Mouse (Mus musculus): ENCODE results near the gene Prss22.

The Prss22 gene

GRCm38 (mm10) chr17:23997901-23998300, at the start of gene Prss22:
Prss22 (minus strand) TSS chr17:23998100.
- peak; percentile 45 to 57 for DNase-seq

DNA sequence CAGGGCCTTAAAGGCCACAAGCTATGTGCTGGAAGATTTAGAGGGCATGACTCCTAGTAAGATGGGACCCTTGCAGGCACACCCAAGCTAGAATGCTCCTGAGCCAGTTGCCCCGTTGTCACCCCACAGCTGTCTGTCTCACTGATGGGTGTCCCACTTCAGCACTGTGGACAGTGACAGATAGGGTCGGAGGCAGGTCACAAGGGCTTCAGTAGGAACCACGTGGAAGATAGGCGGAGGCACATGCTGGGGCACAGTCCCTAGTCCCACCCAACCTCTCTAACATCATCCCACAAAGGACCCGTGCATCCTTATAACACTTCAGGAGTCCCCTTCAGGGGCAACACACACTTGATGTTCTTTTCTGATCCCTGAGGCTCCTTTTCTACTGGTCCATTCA, 48.1 kb upstream of the Prss22 start:
- DNase-seq, result no peak

GRCm38 (mm10) chr17:24045608-24046007, 47.7 kb upstream of the Prss22 start:
- no peak for DNase-seq

DNA sequence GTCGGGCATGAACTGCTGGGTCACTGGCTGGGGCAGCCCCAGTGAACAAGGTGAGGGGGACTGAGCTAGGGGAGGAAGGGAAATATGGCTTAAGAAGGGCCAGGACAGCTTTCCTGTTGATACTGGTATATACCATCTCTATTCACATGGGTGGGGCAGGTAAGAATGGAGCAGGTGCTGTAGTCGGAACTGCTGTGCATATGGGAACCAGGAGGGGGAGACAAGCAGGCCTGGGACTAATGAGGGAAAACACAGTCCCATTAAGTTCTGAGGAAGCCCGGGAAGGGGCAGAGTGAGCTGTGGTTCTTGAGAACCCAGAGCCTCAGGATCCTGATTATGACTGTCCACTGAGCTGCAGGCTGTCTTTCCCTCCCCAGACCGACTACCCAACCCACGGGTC, 46.6 kb upstream of the Prss22 start:
- DNase-seq, result no peak

- DNase-seq, result no peak
These were observed 39.9 kb upstream of the Prss22 start, which contains the start of gene Prss27 for GRCm38 (mm10) chr17:24037844-24038243. Prss27 (plus strand) TSS chr17:24038144.

DNA sequence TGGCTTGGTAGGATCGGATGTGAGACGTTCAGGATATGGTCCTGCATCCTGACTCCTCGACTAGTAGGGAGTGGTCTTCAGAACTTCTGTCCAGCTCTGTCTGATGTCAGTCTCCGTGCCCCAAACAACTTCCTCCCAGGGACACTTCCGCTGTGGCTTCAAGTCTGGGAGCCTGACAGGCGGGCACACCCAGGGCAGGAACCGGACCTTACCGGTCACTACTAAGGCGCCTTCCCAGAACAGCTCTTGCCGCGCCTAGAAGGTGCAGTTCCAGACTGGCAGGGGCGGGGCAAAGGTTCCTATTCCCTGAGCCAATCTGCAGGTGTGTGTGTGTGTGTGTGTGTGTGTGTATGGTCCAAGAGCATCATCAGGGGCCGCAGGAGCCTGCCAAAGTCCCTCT, 39.5 kb upstream of the Prss22 start:
- peak in 1 of 2 experiments; percentile 18 for DNase-seq

- no peak for DNase-seq
These were observed 39.1 kb upstream of the Prss22 start for GRCm38 (mm10) chr17:24036954-24037353.

- no peak for DNase-seq
These were observed 37.2 kb upstream of the Prss22 start for GRCm38 (mm10) chr17:24035087-24035486.

DNA sequence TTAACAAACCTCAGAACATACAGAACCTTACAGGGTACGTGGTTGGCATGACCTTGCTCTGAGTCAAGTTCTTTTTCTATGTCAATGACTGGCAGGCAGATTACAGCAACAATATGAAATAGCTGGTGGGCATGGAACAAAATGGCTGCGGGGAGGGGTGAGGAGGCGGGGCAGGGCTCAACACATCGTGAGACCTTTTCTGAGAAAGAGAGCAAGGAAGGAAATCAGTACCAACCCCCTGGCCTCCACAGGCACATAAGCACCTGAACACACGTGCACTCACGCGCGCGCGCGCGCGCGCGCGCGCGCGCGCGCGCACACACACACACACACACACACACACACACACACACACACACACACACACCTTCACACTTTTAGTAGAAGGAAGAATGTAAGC, 32.7 kb upstream of the Prss22 start:
- no peak for DNase-seq

GRCm38 (mm10) chr17:24029477-24029876, 31.6 kb upstream of the Prss22 start:
- DNase-seq, result no peak

GRCm38 (mm10) chr17:24021375-24022199, 23.7 kb upstream of the Prss22 start:
- DNase-seq, result peak in 1 of 2 experiments; percentile 10

GRCm38 (mm10) chr17:24020696-24021095, 22.8 kb upstream of the Prss22 start:
- DNase-seq, result peak; percentile 15 to 45

GRCm38 (mm10) chr17:24015727-24016126, 17.8 kb upstream of the Prss22 start:
- peak in 1 of 2 experiments; percentile 26 for DNase-seq

- DNase-seq, result no peak
These were observed 16.6 kb upstream of the Prss22 start for GRCm38 (mm10) chr17:24014433-24014965.

DNA sequence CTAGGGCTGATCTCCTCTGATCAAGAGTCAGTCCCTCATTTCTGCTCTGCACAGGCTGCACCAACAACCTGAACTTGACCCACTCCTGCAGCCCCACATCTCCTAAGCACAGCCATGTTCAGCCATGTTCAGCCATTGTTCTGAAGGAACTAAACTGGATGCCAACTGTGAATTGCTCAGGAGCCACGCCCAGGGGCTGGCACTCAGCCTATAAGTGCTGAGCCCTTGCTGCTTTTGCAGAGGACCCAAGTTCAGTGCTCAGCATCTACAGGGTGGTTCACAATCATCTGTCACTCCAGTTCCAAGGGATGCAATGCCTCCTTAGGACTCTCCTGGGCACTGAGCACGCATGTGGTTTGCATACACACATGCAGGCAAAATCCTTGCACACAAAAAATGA, 15.0 kb upstream of the Prss22 start:
- DNase-seq, result no peak

- no peak for DNase-seq
These were observed 11.7 kb upstream of the Prss22 start for GRCm38 (mm10) chr17:24009617-24010016.

DNA sequence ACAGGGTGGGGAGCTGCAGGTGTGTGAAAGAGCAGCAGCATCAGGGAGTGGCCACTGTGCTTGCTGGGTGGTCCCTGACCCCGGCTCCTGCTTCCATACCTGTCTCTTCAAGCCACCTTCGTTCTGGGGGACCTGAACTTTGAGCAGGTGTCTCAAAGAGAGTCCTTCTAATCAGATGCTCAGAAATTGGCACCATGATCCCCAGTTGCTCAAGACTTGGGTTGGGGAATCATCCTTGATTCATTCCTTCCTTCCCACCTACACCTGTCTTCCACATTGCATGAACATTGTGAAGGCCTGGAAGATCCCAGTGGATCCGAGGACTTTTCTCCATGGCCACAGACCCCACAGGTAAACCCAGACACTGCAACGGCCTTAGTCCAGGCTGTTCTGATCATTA, 10.2 kb upstream of the Prss22 start:
- DNase-seq, result no peak

DNA sequence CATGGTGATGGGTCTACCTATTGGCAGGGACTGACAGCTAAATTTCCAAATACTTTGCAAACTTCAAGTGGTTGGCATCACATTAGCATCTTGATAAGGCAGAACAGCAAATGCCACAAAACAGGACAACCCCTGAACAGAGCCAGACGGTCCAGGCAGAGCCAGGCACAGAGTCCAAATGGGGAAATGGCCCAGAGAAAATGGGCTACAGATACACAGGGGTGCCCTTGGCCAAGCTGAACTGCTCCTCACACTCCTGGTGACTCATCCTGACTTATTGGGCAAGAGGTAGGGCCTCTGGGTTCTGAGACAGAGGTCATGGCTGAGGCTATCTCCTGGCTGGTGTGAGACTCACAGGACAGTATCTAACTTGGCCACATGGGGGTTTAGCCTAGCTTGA, 9.5 kb upstream of the Prss22 start:
- DNase-seq, result peak; percentile 56 to 57

- DNase-seq, result no peak
These were observed 9.0 kb upstream of the Prss22 start for GRCm38 (mm10) chr17:24006930-24007329.

DNA sequence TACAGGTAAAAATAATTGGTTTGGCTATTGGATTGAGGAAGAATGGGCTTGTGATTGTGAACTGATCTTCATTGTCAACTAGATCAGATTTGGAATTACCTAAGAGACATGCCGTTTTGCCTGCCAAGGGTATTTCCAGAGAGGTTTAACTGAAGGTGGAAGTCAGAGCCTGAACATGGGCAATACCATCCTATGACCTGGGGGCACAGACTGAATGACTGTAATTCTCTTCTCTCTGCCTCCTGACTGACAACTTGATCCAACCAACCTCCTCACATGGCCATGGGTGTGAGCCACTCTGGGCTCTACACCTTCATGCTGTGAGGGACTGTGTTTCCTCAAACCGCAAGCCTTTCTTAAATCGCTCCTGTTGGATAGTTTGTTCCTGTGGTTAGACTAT, 7.1 kb upstream of the Prss22 start:
- no peak for DNase-seq

DNA sequence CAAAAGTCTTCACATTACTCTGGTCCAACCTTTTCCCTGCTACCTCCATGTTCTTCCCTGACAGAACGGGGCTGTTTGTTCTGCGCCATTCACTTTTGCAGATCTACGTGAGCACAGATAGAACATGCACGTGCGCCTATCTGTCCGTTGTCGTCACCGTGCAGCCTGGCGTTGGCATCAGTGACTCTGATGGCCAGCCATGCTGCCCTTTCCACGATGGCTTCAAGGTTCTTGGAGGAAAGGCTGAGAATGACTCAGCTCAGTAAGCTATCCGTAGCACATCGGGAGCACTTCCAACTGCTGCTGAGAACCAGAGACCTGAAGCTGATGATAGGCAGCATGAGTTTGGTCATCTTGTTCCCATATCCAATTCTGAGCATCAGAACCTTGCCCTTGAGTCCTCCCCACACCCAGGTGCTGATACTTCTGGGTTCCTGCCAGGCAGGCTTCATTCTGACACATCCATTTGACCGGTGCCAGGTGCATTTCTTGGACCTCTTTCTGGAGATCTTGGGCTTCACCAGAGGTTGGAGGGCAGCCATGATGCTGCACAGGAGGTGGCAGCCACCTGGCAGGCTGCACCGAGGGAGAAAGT, 6.3 kb upstream of the Prss22 start:
- DNase-seq, result no peak

DNA sequence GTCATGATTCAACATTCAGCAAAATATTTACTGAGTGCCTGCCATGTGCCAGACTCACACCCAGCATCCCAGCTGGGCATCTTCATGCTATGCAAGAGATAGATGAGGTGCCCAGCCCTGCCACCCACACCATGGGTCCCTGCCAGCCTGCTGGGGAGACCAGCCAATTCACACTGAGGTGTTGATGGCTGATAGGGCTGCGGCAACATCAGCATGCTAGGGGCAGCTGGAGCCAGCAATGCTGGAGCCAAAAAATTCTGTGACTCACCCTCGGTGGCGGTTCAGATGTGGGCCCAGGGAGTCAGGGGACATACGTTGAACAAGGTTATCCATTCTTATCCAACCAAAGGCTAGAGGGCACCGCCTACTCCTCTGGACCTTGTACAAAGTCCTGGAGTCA, 2.5 kb upstream of the Prss22 start:
- peak in 1 of 2 experiments; percentile 24 for DNase-seq

GRCm38 (mm10) chr17:23998383-23998782, 483 bp upstream of the Prss22 start:
- DNase-seq, result peak in 1 of 2 experiments; percentile 14

DNA sequence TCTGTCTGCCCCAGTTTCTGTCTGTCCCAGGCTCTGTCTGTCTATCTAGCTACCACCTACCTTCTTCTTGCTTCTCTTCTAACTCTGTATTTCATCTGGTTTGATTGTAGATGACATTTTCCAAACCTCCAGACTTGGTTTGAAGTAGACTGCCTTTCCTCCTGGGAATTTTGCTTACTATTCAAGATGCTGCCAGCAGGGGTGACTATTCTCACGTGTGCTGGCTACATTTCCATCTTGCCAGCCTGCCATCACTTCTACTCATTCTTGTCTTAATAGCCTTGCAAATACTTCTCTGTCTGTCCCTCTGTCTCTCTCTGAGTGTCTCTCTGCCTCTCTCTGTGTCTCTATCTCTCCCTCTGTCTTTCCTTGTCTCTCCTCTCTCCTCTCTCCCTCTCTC, 2.5 kb downstream of the Prss22 start:
- DNase-seq, result no peak

Measured in lung, adult 18-20 months (tissue).